In genomic region chr16:93358166-93358565, GRCm38 (mm10) we compare ENCODE assay signal across 15 mouse cellular contexts.
DNase-seq lines count a peak whose midpoint lies in the region; ATAC-seq lines count a peak whose summit lies in the region.
"Had no signal": no experiment of that assay in that cellular context is flagged by ENCODE, and none has a peak within 500 bp of the region (broad histone marks: within the 10 kb centered on the region; RNA-seq: fewer than 3 reads in every experiment).

No protein-coding gene starts in this region.

- H3K27ac ChIP-seq in kidney, embryonic 16.5 days (ENCODE audit: low read length), result no peak overlapping the region
- H3K27ac ChIP-seq in liver, embryonic 13.5 days, result peak overlapping the region; percentile 85
- H3K27ac ChIP-seq: forebrain, embryonic 13.5 days; hindbrain, embryonic 15.5 days had no signal

- no peaks in the 10 kb centered on the region for H3K9me3 ChIP-seq in kidney, embryonic 16.5 days (ENCODE audit: low read length)
- no peaks in the 10 kb centered on the region for H3K9me3 ChIP-seq in megakaryocyte, embryonic 14.5 days
- H3K9me3 ChIP-seq in liver, embryonic 13.5 days (replicated peaks), result no peaks in the 10 kb centered on the region
- H3K9me3 ChIP-seq: forebrain, embryonic 13.5 days; heart, embryonic 12.5 days; hindbrain, embryonic 15.5 days had no signal

- ATAC-seq in kidney, embryonic 16.5 days (ENCODE audit: low FRiP score, low TSS enrichment), result 0 out of 2 replicates have a peak, but pooled peaks have one; percentile 31
- ATAC-seq in megakaryocyte, adult 5-6 weeks (ENCODE audit: poor library complexity, severe bottlenecking), result no peak
- peak; percentile 75 for ATAC-seq in liver, embryonic 13.5 days (ENCODE audit: low read depth)
- ATAC-seq: forebrain, embryonic 13.5 days; forebrain, postnatal 0 days had no signal

- no peak overlapping the region for H3K4me2 ChIP-seq in kidney, embryonic 16.5 days (replicated peaks; ENCODE audit: low read depth, low read length)
- H3K4me2 ChIP-seq in liver, embryonic 13.5 days, result peak overlapping the region; percentile 43
- H3K4me2 ChIP-seq: forebrain, embryonic 13.5 days; heart, embryonic 12.5 days; hindbrain, embryonic 15.5 days had no signal

- 72% methylated on average over 4 of the region's 4 CpGs for WGBS in kidney, embryonic 16.5 days
- 54% methylated on average over 4 of the region's 4 CpGs for WGBS in liver, embryonic 13.5 days (ENCODE audit: insufficient replicate concordance)

- H3K4me1 ChIP-seq in kidney, embryonic 16.5 days (ENCODE audit: insufficient read depth, low read length), result no peaks in the 10 kb centered on the region
- H3K4me1 ChIP-seq in megakaryocyte, embryonic 14.5 days, result peaks cover 13% of the 10 kb centered on the region
- H3K4me1 ChIP-seq in liver, embryonic 13.5 days (replicated peaks), result peaks cover 34% of the 10 kb centered on the region
- H3K4me1 ChIP-seq: forebrain, embryonic 13.5 days; heart, embryonic 12.5 days; hindbrain, embryonic 15.5 days had no signal

- 0 out of 2 replicates have a peak, but pooled peaks cover 2% of the 10 kb centered on the region for H3K27me3 ChIP-seq in kidney, embryonic 16.5 days (ENCODE audit: insufficient read depth, low read length)
- peaks cover 50% of the 10 kb centered on the region for H3K27me3 ChIP-seq in megakaryocyte, embryonic 14.5 days (replicated peaks)
- H3K27me3 ChIP-seq in liver, embryonic 13.5 days, result no peaks in the 10 kb centered on the region
- H3K27me3 ChIP-seq: forebrain, embryonic 13.5 days; hindbrain, embryonic 15.5 days had no signal

- no peak for DNase-seq in kidney, postnatal 25 days
- DNase-seq in liver, embryonic 13.5 days, result no peak
- no peak for DNase-seq in gastrocnemius, adult 8-10 months (ENCODE audit: low spot score in 2 of 2)
- no peak for DNase-seq in heart, postnatal 4 days
- DNase-seq: adrenal gland, postnatal 14 days; cerebellum, adult 18-20 months; cerebellum, postnatal 10 days; forebrain, postnatal 0 days; gastrocnemius, postnatal 25 days had no signal

- no peak overlapping the region for H3K4me3 ChIP-seq in kidney, embryonic 16.5 days (ENCODE audit: low read length)
- H3K4me3 ChIP-seq in megakaryocyte, embryonic 14.5 days (replicated peaks), result peak overlapping the region; percentile 46
- H3K4me3 ChIP-seq in liver, embryonic 13.5 days (replicated peaks), result peak overlapping the region; percentile 16; the same call in 1 of the 2 replicates
- H3K4me3 ChIP-seq: forebrain, embryonic 13.5 days; heart, embryonic 12.5 days; hindbrain, embryonic 15.5 days had no signal

- H3K36me3 ChIP-seq in kidney, embryonic 16.5 days (ENCODE audit: insufficient read depth, low read length), result no peaks in the 10 kb centered on the region
- no peaks in the 10 kb centered on the region for H3K36me3 ChIP-seq in megakaryocyte, embryonic 14.5 days (replicated peaks; ENCODE audit: low read length)
- H3K36me3 ChIP-seq in liver, embryonic 13.5 days, result peaks cover 10% of the 10 kb centered on the region; the same call in 1 of the 2 replicates
- H3K36me3 ChIP-seq: heart, embryonic 12.5 days; hindbrain, embryonic 15.5 days had no signal

- H3K9ac ChIP-seq in kidney, embryonic 16.5 days (replicated peaks; ENCODE audit: low read length), result no peak overlapping the region
- H3K9ac ChIP-seq in liver, embryonic 13.5 days, result peak overlapping the region; percentile 45; the same call in 1 of the 2 replicates
- H3K9ac ChIP-seq: forebrain, embryonic 13.5 days; forebrain, postnatal 0 days; heart, embryonic 12.5 days; hindbrain, embryonic 15.5 days had no signal
